Mouse (Mus musculus) cortical plate, adult 2 months (tissue): ENCODE data around the gene Ap5b1. TPM values are rescaled to one million over a fixed set of nuclear protein-coding genes. Genes with fewer than 3 reads are reported as not detected.
A peak's percentile ranks its signal among the peaks of the same experiment; 100 is the strongest.

ENCODE experiments used
- H3K27ac ChIP-seq: fragments of 200-500 bp; 2 replicates; pipeline ENCODE4 v1.5.1; 2012; ENCODE audit warnings: low read length, control low read depth, inconsistent platforms; ENCODE audit not compliant: insufficient read depth
- H3K4me1 ChIP-seq: fragments of 200-500 bp; 2 replicates; pipeline ENCODE4 v1.6.1; 2011; ENCODE audit warnings: low read length; ENCODE audit not compliant: control insufficient read depth, insufficient read depth
- H3K4me3 ChIP-seq: fragments of 200-500 bp; 2 replicates; pipeline ENCODE4 v1.5.1; 2011; ENCODE audit warnings: mild to moderate bottlenecking, low read length, control low read depth; ENCODE audit not compliant: insufficient read depth
- CTCF ChIP-seq: fragments of 200-500 bp; IDR thresholded peaks from 2 replicates; pipeline ENCODE4 v1.5.1; 2011; ENCODE audit warnings: mild to moderate bottlenecking, control low read depth, low read length; ENCODE audit not compliant: insufficient read depth; ENCODE audit errors: extremely low read depth
- POLR2A ChIP-seq: fragments of 200-500 bp; IDR thresholded peaks from 2 replicates; pipeline ENCODE4 v1.6.1; 2011; ENCODE audit warnings: mild to moderate bottlenecking, low read length, control low read depth; ENCODE audit not compliant: insufficient read depth; ENCODE audit errors: extremely low read depth
- polyA plus RNA-seq: library from polyadenylated mRNA; depleted of rRNA; stranded (reverse); fragments of >200 nt; gene quantifications from 2 replicates; pipeline ENCODE4 v1.2.3, GENCODE M21; 2012

Gene Ap5b1
- polyA plus RNA-seq, 1 experiment = 3.3 TPM

DNA sequence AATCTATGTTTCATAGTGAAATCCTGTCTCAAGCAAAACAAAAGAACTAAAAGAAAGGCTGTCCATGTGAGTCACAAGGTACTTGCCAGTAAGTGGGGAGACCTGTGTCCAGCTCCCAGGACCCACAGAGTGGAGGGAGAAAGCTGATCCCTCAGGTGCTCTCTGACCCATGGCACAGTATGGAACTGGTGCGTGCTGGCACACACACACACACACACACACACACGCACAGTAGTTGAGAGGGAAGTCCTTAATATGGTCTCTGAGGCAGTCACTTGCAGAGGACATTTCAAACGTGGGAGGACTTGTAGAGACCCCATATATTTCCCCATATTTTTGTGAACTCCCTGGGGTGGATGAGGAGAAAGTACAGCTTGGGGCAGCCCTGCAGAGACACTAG lies 5.9 kb upstream of the Ap5b1 start:
- TF ChIP-seq CTCF (no peak), POLR2A (no peak)
- H3K27ac ChIP-seq = no peak overlapping the region
- H3K4me1 ChIP-seq = no peaks in the 10 kb centered on the region
- no peak overlapping the region for H3K4me3 ChIP-seq

- no peak overlapping the region for H3K27ac ChIP-seq
- H3K4me1 ChIP-seq = no peaks in the 10 kb centered on the region
- H3K4me3 ChIP-seq = no peak overlapping the region
- TF ChIP-seq CTCF (no peak), POLR2A (no peak)
Measured at GRCm38 (mm10) chr19:5562776-5563175, 5.0 kb upstream of the Ap5b1 start.

- no peak overlapping the region for H3K4me3 ChIP-seq
- no peak overlapping the region for H3K27ac ChIP-seq
- no peaks in the 10 kb centered on the region for H3K4me1 ChIP-seq
- TF ChIP-seq CTCF (no peak), POLR2A (no peak)
Measured at GRCm38 (mm10) chr19:5566316-5566715, 1.5 kb upstream of the Ap5b1 start.

- H3K4me1 ChIP-seq = no peaks in the 10 kb centered on the region
- peak overlapping the region; percentile 58 for H3K4me3 ChIP-seq
- H3K27ac ChIP-seq = peak overlapping the region; percentile 97; the same call in 1 of the 2 replicates
- TF ChIP-seq POLR2A (no peak), CTCF (no peak)
Measured at GRCm38 (mm10) chr19:5567180-5567533, 668 bp upstream of the Ap5b1 start.

DNA sequence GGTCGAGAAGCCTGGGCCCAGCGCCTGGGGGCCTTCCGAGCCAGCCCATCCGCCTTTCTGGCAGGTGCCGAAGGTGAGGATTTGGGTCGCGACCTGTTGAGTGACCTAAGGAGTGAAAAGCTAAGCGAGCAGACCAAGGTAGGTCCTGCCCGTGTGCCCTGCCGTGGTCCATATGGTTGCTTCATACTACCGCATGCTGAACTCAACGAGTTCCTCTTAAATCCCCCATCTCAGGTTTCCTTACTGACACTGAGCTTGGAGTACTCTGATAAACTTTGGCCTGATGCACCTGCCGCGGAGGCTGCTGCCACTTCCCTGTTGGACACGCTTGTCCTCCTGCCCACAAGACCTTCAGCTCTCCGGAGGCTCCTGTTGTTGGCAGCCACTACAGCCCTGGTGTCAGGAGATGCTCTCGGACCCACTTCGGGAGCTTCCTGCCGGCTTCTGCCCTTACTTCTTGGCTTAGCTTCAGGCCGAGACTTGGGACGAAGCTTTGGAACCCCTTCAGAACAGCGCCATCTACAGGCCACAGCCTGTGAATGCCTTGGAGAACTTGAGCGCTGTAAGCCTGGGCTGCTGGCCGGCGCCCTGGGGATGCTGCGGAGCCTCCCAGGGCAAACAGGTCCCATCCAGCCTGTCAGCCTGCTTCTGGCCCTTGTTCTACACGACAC lies 780 bp downstream of the Ap5b1 start:
- TF ChIP-seq POLR2A = no peak
- TF ChIP-seq CTCF = peak; percentile 77
- Histone ChIP-seq H3K27ac (no peak overlapping the region), H3K4me1 (no peaks in the 10 kb centered on the region), H3K4me3 (peak overlapping the region; percentile 58)

GRCm38 (mm10) chr19:5569521-5569920 lies 1.7 kb downstream of the Ap5b1 start:
- TF ChIP-seq POLR2A (no peak), CTCF (no peak)
- Histone ChIP-seq H3K4me3 (no peak overlapping the region), H3K4me1 (no peaks in the 10 kb centered on the region), H3K27ac (no peak overlapping the region)

- Histone ChIP-seq H3K4me1 (no peaks in the 10 kb centered on the region), H3K27ac (no peak overlapping the region), H3K4me3 (no peak overlapping the region)
- TF ChIP-seq POLR2A = no peak
- TF ChIP-seq CTCF = no peak
Measured at GRCm38 (mm10) chr19:5570353-5571246, 2.8 kb downstream of the Ap5b1 start.

DNA sequence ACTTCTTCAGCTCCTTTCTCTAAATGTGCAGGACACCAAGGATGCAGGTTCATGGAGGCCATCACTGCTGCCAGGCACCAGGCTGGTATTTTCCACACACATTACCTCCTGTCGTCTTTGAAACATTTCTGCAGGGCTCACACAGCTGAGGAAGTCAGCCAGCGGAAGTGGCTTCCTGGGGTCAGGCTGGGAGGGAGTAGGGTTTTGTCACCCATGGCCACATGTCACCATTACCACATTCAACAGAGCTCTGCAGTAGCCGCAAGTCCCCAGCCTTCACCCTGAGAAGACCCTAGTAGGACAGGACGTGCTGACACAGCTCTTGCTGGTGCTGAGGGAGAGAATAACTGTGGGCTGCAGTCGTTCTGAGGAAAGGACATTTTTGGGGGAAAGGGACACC lies 4.0 kb downstream of the Ap5b1 start:
- H3K4me1 ChIP-seq = no peaks in the 10 kb centered on the region
- no peak overlapping the region for H3K4me3 ChIP-seq
- TF ChIP-seq CTCF = no peak
- no peak for TF ChIP-seq POLR2A
- H3K27ac ChIP-seq = no peak overlapping the region

- no peak overlapping the region for H3K27ac ChIP-seq
- no peaks in the 10 kb centered on the region for H3K4me1 ChIP-seq
- no peak overlapping the region for H3K4me3 ChIP-seq
- TF ChIP-seq CTCF (no peak), POLR2A (no peak)
Measured at GRCm38 (mm10) chr19:5572331-5573125, 4.7 kb downstream of the Ap5b1 start.
